Mouse (Mus musculus): ENCODE results near the gene Ucma.

The Ucma gene

DNA sequence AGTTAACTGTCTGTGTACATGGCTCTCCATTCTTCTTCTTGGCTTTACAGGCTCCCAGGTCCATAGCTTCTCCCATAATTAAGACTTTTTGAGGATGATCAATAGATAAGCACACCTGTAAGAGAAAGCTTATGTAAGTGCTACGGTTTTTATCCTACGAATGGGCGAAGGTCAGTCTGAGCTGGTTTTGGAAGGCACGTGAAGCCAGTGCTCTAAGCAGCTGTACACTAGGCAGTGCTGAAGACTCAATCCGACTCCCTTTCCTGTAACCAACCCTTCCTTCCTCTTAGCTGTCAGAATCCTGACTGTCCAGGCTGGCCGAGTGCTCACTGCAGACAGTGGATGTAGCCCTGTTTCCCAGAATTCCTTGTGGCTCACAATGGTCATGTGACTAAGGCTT lies 25.3 kb downstream of the Ucma start:
- DNase-seq (ENCODE audit: inconsistent age in 2 of 2, low spot score in 1 of 2), result no peak

DNA sequence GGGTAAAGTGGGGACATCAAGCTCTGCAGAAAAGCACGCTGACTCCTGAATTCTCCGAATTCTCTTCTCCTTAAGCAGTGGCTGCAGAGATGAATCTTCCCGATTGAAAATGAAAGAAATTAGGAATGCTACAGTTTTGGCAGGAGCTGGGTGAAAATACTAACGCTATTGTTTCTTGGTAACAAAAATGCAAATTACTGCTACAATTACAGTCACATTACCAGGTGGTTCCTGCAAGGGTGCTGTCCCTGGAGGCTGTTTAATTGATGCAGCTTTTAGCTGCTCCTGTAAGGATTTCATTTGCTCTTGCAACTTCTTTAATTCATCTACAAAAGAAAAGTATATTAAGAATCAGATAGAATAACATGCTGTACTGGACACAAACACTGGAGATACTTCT lies 31.2 kb downstream of the Ucma start:
- DNase-seq (ENCODE audit: inconsistent age in 2 of 2, low spot score in 1 of 2), result no peak

DNA sequence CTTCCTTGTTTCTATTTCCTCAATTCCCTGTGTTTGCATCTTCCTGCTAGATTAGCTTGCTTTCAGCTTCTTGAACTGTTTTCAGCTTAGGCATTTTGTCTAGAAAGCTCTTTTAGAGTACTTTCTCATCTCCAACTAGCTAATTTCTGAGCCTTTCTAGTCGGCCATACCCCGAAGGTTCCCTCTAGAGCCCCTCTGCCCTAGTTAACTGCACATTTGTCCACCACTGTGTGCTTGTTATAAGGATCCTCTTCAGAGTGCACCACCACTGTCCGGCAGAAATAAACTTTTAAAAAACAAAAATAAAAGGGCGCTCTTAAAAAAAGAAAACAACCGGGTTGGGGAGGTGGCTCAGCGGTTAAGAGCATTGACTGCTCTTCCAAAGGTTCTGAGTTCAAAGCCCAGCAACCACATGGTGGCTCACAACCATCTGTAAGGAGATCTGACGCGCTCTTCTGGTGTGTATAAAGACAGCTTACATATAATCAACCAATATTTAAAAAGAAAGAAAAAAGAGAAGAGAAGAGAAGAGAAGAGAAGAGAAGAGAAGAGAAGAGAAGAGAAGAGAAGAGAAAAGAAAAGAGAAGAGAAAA lies 36.1 kb downstream of the Ucma start:
- DNase-seq (ENCODE audit: inconsistent age in 2 of 2, low spot score in 1 of 2), result no peak

DNA sequence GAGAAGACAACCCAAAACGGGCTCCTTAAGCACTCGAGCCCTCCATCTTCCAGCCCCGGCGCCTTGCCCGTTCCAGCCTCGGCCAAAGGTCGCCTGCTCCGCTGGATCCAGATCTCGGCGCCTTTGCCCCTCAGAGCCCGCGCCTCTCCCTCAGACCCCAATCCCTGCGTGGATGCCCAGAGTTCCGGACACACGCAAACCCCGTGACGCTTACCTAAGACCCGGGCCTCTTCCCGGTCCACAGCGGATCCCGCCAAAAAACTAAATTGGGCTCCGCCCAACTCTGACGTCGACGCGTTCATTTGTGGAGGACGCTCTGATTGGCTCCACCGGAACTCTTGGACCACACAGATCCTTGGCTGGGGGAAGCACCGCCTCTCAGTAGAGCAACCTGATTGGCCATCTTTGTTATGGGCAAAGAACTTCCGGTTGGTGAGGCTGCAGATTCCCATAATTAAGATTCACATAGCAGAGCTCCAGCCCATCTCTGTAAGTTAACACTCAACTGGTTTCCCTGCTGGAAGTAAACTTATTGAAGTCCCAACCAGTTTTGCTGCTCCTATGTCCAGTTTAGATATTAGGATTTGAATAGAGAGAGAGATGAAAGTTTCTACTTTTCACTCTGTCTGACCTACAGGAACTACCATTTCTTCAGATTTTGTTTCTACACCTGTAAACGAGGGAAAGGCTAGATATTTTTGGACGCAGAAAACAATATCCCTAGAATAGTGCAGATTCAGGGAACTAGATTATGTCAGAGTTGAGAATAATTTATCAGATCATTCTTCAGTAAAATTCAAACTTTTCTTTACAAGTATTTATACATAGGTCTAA lies 36.8 kb downstream of the Ucma start, which contains the start of gene Mcm10:
Gene Mcm10, minus strand, starts transcription at position 301 of the 834 bp plus-strand sequence.
- peak; percentile 92 to 96 for DNase-seq (ENCODE audit: inconsistent age in 2 of 2, low spot score in 1 of 2)

DNA sequence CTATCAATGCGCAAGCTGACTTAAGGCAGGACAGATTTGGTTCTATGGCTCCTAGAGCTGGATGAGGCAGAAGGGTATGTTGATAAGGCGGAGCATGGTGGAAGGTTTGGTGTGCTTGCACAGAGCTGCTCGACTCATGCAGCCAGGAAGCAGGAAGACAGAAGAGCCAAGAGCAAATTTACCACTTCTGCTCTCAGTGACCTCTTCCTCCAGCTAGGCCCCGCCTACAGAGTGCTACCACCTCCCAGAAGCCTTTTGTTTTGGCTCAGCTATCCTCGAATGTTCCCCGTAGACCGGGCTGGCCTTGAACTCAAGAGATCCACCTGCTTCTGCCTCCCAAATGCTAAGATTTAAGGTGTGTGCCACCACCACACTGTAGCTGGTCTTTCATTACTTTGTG lies 38.7 kb downstream of the Ucma start:
- no peak for DNase-seq (ENCODE audit: inconsistent age in 2 of 2, low spot score in 1 of 2)

DNA sequence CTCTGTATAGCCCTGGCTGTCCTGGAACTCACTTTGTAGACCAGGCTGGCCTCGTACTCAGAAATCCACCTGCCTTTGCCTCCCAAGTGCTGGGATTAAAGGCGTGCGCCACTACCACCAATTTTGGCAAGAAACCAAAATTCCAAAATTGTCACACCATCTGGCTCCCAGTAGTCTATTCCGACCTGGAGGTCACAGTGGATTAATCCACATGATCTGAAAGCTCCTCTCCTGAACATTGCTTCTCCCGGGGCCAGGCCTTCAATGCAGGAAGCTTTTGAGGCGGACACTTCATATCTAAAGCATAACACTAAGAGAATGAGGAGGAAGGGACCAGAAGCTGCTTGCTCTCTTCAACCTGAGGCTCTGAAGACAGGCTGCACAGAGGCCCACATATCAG lies 39.6 kb downstream of the Ucma start:
- DNase-seq (ENCODE audit: inconsistent age in 2 of 2, low spot score in 1 of 2), result peak in 1 of 2 experiments; percentile 25

DNA sequence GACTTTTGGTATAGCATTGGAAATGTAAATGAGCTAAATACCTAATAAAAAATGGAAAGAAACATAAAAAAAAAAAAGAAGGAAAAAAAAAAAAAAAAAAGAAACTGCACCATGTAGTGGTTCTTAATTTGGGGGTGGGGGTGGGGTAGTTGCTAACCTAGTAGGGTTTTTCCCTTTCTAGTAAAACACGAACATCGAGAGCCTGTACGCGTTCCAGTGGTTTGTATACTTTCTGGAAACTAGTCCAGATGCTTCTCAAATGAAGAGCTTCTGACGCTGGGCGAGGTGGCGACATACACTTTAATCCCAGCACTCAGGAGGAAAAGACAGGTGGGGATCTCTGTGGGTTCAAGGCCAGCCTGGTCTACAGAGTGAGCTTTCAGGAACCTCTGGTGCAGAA lies 41.0 kb downstream of the Ucma start:
- no peak for DNase-seq (ENCODE audit: inconsistent age in 2 of 2, low spot score in 1 of 2)

DNA sequence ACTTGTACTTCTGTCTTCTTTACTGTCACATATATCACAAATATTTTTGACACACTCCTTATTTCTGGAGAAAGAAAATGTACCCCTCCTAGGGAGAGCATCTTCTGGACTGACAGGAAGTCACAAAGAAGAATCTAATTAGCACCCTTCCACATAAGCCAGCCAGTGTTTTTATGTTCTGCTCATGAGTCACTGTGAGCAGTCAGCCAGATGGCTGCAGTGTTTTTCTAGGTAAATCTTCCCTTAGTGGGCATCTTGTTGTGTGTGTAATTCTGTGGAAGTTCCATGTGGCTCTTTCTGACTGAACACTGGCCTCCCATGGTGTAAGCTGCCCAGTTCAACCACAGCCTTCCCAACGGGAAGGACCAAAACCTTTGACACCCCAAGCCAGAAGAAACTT lies 43.8 kb downstream of the Ucma start:
- DNase-seq (ENCODE audit: inconsistent age in 2 of 2, low spot score in 1 of 2), result no peak

DNA sequence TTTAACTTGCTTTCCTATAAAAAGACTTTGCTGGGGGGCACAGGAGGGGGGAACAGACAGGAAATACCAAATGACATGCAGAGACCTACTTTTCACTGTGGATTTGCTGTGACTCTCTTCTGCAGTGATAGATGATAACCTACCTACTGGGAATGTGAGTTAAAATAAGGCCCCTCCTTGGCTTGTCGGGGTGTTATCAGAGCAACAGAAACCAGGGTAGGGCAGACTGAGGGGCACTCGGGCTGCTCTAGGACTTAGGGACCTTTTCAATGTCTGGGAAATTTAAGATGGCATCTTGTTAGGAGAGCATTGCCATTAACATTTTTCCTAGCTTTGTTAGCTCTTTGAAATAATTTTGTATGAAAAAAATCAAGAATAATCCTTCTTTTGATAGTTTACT lies 47.4 kb downstream of the Ucma start:
- no peak for DNase-seq (ENCODE audit: inconsistent age in 2 of 2, low spot score in 1 of 2)

DNA sequence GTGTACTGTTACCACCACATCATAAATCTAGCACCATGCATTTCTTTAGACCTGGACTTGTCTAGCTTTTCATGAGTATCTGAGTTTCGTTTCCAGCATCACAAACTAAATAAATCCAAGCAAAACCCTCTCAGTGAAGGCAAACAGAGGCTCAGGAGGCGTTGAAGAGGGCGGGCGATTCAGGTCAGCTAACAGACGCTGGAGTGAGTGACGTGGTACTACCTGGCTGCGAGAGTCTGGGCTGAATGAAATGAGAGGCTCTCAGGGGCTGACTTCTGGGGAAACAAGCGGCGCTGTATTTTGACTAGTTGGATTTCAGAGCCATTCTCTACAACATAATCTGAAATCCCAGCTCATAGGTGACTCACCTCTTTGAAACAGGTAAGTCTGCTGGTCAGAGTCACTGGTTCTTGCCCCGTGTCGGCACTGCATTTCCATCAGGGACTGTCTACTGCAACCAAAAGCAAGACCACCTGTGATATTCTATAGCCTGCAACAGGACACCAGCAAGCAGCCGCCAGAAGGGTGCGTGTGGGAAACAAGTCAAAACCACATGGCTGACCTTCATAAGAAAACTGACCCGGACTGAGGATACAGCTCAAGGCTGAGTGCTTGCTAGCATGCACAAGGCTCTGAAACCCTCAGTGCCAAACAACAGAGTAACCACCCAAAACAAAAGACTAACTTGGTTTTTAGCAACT lies 47.9 kb downstream of the Ucma start:
- DNase-seq (ENCODE audit: inconsistent age in 2 of 2, low spot score in 1 of 2), result peak; percentile 40 to 70

DNA sequence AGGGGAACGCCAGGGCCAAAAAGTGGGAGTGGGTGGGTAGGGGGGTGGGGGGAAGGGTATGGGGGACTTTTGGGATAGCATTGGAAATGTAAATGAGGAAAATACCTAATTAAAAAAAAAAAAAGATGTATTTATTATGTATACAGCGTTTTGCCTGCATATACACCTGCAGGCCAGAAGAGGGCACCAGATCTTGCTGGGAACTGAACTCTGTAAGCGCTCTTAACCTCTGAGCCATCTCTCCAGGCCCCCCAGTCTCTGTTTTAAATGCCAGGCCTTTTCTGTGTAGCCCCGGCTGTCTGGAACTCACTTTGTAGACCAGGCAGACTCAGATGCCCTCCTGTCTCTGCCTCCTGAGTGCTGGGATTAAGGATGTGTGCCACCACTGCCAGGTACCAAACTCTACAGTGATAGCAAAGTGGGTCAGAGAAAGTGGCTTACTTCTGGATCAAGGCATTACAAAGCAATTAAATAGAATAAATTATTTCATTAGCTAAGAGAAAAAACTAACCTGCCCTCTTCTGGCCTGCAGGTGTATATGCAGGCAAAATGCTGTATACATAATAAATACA lies 49.3 kb downstream of the Ucma start:
- peak in 1 of 2 experiments; percentile 21 for DNase-seq (ENCODE audit: inconsistent age in 2 of 2, low spot score in 1 of 2)

DNA sequence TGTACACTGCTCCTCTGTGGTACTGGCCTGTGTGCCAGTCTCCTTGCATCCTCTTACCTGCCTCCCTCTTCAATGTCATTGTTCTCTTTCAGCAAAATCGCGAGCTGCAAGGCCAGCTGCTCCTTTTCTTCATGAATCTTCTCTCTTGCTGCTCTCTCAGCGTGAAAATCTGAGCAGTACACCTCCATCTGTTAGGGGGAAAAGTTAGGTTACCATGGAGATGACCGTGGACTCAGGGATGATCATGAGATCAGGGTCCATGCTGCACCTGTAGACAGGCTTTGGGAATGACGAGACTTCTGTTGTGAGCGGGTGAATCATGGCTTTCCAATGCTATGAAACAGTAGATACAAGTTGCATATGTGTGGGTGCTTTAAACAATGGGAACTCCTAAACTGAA lies 51.1 kb downstream of the Ucma start:
- DNase-seq (ENCODE audit: inconsistent age in 2 of 2, low spot score in 1 of 2), result no peak

DNA sequence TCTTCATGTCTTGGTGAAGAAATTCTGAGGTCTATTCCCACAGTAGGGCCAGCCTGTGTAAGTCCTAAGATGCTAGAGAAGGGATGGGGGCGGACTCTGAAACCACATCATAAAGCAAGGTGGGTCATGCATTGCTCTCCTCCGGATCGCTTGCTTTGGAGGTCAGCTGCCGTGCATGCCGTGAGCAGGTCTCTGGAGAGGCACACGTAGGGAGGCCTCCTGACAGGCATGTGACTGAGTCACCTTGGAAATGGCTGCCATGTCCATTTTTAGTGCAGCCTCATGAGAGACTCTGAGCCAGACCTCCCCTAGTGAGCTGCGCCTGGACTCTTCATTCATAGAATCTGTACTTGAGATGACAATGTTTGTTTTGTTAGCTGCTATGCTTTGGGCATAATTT lies 52.1 kb downstream of the Ucma start:
- no peak for DNase-seq (ENCODE audit: inconsistent age in 2 of 2, low spot score in 1 of 2)

DNA sequence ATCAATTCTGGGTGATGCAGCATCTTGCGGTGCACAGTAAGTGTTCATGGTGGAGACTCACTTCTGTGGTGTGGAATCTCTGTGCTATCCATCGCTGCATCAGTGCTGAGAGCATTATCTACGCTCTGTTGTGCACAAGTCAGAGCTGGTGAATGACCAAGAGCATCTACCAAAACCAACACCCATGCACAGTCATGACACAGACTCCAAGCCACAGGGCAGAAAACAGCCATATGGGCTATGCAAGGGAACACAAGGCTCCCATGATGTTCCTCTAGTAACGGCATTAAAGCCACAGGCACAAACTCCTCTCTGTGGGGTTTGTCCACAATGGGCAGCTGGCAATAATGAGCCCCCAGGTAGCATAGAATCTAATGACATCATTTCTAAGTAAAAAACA lies 53.9 kb downstream of the Ucma start:
- no peak for DNase-seq (ENCODE audit: inconsistent age in 2 of 2, low spot score in 1 of 2)

DNA sequence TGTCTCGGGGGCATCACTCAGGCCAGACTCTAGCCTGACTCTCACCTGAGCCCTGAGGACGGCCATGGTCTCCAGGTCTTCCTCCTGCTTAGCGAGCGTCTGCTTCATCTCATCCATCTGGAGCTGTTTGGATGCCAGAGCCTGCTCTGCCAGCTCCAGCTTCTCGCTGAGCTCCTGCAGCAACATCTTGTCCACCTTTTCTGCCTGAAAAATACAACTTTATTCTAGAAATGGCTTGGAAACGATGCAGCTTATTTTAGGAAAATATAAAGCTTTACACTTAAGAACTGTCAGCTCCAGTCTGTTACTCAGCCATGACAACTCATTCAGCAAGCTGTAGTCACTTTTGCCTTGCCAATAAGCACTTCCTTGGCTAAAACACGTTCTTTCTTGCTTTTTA lies 55.3 kb downstream of the Ucma start:
- DNase-seq (ENCODE audit: inconsistent age in 2 of 2, low spot score in 1 of 2), result no peak

DNA sequence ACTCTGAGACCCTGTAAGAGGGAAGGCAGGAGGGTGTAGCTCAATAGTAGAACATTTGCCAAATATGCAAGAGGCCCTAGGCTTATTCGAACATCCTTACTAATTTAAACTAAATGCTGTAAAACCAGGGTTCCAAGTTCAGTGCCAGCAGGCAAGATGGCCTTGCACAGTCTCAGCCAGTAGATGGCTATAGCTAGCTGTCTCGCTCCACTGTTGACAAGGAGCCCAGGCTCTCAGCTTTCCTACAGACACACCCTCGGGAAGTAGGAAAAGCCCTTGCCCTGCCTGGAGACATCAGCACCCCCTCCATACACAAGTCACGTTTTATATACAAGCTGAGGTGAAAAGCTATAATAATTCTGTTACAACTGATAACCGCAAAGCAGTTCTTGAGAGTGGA lies 56.7 kb downstream of the Ucma start:
- DNase-seq (ENCODE audit: inconsistent age in 2 of 2, low spot score in 1 of 2), result peak in 1 of 2 experiments; percentile 34

DNA sequence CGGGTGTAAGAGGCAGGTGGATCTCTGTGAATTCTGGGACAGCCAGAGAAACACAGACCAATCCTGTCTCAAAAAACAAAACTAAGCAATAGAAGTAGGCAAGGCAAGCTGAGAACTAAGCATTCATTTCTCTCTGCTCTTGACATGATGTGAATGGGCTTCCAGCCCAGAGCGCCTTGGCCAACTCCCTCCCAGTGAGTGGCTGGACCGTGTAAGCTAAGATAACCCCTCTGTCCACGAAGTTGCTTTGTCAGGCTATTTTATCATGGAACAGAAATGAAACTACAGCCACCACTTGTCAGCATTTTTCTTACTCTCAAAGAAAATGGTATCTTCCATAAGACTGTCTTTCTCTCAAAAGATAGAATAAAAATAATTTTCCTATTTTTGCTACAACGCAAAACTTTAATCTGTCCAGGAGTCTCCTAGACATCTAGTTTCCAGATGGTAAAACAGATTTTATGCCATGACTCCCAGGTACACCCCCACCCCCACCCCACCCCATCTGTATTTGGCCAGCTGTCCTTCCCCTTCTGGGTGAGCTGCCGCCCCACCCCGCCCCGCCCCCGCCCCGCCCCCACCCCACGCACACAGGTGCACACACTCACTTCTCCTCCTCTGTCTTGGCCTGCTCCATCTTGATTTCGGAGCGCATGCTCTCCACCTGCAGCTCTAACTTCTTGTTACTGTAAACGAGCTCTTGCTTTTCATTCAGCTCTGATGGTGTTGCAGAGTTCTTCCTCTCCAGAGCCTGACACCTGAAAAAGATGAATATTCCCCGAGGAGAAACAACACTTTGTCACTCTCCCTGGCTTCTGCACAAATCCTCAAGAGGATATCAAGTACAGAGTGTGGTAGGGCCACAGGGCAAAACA lies 57.9 kb downstream of the Ucma start:
- no peak for DNase-seq (ENCODE audit: inconsistent age in 2 of 2, low spot score in 1 of 2)

DNA sequence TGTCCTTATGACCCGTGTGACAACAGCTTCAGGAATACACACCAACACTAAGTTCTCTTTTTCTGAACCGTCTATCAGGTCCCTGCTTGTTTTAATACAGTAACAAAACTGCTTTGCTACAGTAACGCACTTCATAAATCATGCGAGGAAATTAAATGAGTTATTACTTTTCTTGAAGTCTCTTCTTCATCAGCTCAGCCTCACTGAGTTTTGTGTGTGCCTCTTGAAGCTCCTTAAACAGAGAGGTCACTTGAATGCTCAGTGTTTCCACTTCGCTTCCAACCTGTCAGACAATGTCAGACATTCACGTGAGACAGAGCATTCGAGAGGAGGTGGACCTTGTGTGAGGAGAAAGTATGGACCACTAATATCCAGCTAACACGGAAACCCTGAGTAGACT lies 58.9 kb downstream of the Ucma start:
- DNase-seq (ENCODE audit: inconsistent age in 2 of 2, low spot score in 1 of 2), result no peak

DNA sequence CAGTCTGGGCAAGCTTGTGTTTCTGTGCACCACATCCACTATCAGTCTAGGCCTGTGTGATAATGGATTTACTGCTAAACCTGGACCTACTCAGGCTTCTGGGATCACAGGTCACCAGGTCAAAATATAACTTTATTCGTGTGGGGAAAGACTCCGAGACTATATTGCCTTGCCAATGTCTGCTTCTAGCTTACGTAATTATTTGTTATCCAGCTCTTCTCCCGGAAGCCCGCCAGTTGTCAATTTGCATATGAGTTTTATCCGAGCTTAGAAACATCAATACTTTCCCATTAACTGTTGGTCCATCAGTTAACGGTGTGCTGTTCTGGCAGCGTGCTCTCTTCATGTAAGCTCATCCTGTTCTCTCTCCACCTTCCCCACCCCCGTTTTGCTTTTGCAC lies 59.3 kb downstream of the Ucma start:
- DNase-seq (ENCODE audit: inconsistent age in 2 of 2, low spot score in 1 of 2), result no peak
